Mouse (Mus musculus): ENCODE measurements around the gene Cd5. TPM values are rescaled to one million over a fixed set of nuclear protein-coding genes. Genes with fewer than 3 reads are reported as not detected.

Cd5 gene
- total RNA-seq, 2 experiments from 2014 or later, result 0.34 to 0.48 TPM

DNA sequence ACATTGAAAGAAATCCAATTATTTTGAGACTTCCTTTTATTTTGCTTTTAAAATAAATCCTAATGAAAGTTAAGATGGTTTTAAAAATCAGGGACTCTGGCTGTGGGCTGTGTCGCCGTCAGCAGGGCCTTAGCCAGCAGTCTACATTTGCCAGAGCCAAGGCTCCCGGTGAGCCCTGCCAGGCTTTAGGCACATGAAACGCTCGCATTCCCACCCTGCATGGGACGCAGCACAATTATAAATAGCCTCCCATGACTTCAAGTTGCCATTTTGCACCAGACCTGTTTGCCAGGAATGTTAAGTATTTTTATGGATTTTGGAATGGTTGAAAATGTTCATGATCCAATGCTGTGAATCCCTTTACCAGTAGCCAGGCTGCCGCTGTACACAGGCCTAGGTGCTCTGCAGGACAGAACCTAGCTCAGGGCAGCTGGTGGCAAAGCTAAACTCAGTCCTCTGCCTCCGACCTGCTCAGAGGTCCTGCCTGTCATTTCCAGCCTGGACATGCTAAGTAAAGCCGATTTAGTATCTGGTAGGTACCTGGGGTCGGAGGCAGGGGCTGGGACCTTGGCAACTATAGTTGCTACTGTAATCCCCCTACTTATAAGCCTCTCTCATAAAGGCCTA lies 5.2 kb downstream of the Cd5 start:
- intact Hi-C loops (cut with DNase I), result no loop called here
- no peak for DNase-seq (ENCODE audit: low spot score)

DNA sequence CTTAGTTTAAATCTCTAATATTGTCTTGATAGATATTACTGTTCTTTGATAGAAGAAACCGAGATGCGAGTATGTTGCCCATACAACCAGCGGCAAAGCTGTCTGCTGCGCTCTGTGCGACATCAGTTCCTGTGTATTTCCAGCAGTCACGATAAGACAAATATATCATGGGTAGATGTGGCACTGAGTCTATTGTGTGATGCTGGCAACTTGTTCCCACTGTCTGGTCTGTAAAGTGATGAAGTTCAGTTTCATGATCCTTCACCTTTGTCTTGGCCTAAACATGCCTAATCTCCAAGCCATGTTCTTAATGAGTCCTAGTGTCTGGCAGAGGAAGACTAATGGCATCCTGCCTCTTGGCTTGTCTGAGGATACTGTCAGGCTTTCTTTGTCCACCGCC lies 6.1 kb downstream of the Cd5 start:
- intact Hi-C loops (cut with DNase I), result no loop called here

DNA sequence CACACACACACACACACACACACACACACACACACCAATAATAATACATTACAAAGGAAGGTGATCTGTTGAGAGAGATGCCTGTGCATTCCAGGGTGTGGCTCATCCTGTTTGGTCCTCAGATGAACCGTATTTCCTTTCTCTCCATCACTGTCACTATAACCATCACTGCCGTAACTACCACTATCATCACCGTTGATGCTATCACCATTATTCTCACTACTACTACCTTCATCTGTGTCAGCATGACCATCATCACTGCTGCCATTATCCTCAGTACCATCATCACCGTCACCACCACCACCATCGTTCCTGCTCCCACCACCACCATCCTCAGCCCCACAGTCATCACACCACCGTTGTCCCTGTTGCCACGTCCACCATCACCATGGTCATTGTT lies 6.8 kb downstream of the Cd5 start:
- no peak for DNase-seq (ENCODE audit: low spot score)
- intact Hi-C loops (cut with DNase I), result no loop called here

More for the DNA sequence above, 6.1 kb downstream of the Cd5 start:
- no peak for DNase-seq (ENCODE audit: low spot score)

DNA sequence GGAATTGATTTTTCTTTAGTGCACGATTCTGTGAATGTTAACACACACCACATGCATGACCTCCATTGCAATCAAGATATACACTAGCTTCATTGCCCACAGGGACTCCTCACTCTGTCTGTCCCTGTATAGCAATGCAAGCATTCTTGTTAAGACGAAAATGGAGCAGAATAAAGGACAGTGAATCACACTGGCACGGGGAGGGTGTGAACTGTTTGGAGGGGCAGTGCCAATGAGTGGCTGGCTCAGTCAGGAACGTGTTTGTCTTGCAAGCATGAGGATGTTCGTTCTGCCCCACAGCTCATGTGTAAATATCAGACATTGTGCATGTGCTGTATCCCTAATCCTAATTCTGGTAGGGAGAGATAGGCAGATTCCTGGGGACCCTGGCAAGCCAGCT lies 8.3 kb downstream of the Cd5 start:
- no peak for DNase-seq (ENCODE audit: low spot score)
- intact Hi-C loops (cut with DNase I), result no loop called here

DNA sequence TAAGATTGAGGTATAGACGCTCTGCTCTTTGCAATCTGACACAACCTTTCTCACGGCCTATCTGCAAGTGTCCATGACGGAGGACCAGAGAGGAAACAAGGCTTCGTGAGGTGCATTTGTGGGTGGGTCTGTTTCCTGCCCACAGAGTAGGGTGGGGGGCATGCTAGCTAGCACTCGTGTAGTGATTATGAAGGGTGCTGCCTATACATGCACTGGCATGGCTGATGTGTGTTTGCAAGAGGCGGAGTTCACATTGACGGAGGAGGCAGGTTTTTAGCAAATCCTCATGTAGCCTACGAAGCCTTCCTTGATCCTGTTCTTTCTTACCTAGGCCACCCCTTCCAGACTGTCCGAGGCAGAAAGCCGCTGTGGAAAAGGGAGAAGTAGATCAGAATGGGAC lies 8.9 kb downstream of the Cd5 start:
- intact Hi-C loops (cut with DNase I), result no loop called here
- DNase-seq (ENCODE audit: low spot score), result no peak

DNA sequence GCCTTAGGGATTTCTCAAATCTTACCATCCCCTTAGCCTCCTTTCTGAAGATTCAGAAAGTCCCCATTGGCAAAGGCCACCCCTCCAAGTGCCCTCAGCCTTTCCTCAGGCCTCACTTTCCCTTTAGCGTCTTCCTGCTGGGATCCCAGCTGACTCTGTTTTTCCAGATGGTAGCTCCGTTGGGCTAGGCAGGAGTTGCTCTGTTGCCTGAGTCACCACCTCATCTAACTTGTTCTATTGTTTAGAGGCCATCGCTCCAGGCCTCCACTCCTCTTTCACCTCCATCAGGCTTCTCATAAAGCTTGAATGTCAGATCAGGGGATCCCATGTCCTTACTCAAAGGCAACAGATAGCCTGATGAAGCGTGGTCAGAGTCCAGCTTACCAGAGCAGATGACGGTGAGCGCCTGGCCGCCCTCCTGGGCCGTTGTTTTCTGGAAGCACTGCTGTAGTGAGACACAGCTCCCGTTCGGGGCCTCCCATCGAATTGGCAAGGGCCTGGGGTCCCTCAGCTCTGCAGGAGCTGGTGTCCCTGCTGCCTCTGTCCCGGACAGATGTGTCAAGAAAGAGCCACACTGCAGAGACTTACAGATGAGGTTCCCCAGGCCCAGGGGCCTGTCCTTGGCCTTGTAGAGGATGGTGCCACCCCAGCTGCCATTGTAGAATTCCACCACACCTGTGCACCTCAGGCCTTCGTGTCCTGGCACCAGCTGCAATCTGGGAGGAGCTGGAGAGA lies 14.0 kb downstream of the Cd5 start:
- DNase-seq (ENCODE audit: low spot score), result no peak
- intact Hi-C loops (cut with DNase I), result no loop called here

DNA sequence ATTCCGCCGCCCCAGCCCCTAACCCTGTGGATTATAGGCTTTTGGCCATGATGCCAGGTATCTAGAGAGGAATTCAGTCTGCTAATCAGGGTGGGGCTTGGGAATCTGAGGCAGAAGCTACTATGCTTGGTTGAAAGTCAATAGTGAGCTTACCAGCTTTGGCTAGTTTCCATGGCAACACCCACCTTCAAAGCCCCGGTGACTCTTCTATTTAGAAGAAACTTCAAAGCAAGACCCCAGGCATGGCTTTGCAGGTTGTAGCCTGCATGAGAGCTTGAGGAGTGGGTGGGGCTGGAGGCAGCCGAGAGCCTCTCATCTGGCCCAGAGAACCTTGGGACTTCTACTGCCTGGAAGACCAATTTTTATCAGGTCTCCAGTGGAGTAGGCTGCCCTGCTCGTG lies 15.2 kb downstream of the Cd5 start:
- intact Hi-C loops (cut with DNase I), result no loop called here
- DNase-seq (ENCODE audit: low spot score), result no peak

DNA sequence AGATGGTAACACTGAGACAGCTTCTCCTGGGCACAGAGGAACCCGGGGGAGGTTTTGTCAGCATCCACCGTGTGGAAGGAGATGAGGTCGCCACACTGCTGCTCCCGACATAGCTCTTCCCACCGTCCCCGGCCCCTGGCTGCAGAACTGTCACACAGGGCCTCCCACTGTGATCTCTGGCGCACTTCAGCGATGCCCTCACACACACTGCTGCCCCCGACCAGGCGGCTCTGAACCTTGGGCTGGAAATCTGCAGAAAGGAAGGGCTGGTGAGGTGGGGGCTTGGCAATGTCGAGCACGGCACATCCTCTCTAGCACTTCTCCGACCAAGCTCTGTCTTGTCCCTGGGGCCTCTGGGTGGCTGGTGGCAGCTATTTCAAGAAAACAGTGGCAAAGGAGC lies 15.7 kb downstream of the Cd5 start:
- intact Hi-C loops (cut with DNase I), result no loop called here
- no peak for DNase-seq (ENCODE audit: low spot score)

DNA sequence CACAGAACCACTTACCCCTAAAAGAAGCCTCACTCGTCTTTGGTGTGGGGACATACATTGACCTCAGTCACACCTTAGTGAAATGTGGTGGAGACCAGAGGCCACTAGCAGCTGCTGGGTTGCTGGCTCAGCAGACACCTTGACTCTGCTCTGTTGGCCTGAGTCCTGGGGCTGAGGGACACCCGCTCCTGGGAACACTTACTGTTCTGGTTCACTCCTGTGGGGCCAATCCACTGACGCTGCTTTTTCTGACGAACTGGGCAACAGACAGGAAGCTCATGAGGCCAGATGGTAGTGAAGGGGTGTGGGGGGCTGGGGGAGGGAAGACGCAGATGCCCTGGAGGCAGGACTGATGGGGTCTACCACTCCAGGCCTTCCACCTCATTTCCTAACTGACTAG lies 17.7 kb downstream of the Cd5 start:
- no peak for DNase-seq (ENCODE audit: low spot score)
- intact Hi-C loops (cut with DNase I), result no loop called here

DNA sequence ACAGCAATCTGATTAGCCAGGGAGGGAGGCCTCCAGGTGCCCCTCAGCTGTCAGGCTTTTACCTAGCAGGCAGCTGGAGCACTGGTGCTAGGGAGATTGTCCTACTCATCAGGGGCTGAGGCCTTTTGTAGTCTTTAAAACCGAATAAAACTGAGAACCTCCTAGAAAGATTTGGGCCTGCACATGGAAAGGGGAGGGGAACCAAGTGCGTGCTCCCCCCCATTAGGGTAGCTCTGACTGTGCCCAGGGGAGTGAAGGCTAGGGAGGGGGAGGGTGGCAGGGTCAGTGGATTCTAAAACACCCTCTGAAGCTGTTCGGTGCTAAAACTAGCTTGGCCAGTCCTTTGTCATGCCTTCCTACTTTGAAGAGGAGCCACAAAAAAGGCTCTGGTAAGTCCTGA lies 18.3 kb downstream of the Cd5 start:
- DNase-seq (ENCODE audit: low spot score), result no peak
- intact Hi-C loops (cut with DNase I), result no loop called here

DNA sequence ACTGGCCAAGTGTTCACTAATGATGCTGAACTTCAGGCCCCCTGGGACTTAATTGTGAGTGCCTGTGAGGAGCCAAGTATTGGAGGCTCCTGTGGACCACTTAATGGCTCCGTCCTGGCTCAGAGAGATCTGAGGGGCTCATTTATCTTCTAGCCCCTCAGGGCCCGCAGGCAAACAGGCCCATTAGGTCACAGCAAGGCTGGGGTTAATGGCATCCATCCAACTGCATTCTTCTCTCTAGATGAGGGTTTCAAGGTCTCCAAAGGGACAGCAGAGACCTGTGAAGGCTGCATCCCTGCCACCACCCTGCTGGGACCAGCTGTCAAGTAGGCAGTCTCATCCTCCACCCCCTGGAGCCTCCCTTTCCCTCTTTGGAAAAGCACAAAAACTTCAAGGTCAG lies 19.1 kb downstream of the Cd5 start:
- intact Hi-C loops (cut with DNase I), result no loop called here
- no peak for DNase-seq (ENCODE audit: low spot score)

DNA sequence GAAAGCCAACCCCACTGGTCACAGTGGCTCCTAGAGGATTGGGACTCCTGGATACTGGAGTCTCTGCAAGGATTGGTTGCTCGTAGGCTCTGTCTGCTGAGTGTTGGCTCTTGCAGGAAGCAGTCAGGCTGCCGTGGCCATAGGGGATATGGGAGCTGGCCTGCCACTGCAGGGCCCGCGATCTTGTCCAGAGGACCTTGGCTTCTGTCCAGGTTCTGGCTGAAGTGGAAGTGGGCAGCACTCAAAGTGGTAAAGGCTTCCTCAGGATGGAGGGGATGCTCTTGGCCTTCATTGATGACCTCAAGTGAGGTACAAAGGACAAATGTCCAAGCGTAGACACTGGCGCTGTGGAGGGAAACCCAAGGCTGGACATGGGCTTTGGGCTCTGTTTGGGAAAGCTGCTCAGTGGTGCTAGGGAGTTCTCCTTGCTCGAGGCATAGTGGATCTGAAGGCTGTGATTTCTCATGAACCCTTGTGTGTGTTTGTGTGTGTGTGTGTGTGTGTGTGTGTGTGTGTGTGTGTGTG lies 20.5 kb downstream of the Cd5 start:
- intact Hi-C loops (cut with DNase I), result no loop called here
- no peak for DNase-seq (ENCODE audit: low spot score)

DNA sequence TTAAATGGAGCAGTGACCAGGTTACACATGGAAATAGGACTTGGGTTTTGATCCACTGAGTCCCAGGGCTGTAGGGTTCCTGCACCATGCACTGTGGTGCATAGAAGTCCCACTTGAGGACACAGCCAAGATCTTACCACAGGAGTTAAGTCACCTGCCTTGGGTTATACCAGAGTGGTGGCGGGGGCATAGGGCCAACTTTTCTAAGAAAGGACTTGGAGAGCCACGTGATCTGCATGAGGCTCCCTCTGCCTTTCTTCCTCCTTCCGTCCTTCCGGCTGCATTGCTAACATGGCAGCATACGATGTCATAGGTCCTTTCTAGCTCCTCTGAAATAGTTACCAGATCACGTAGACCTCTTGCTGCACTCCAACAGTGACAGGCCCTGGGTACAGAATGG lies 23.3 kb downstream of the Cd5 start:
- intact Hi-C loops (cut with DNase I), result no loop called here

DNA sequence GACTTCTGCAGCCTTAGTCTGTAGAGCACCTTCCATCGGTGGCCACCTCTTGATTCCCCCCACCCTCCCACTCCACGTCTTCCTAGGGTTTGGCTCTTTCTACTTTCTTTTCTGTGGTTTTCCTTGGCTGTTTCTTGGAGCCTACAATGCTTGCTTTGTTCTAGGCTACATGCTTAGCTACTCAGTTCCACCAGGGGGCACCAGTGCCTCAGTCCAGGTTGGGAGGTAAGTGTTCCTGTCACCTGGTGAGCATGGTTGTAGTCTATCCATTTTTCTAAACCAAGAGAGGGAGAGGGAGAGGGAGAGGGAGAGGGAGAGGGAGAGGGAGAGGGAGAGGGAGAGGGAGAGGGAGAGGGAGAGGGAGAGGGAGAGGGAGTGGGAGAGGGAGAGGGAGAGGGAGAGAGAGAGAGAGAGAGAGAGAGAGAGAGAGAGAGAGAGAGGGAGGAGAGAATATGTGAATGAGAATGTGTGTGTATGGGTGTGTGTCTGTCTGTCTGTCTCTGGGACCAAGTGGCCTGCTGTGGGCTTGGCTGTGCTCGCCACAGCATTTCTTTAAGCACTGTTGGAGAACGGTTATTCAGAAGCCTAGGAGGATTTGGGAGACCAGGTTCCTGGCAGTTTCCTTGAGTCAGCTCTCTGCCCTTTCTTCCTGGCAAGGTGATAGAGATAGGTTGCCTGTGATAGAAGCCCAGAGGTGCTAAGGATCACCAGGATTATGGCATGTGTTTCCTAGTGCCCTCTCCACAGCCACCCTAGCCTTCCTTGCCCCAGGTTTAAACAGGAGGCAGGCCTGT lies 23.9 kb downstream of the Cd5 start:
- DNase-seq (ENCODE audit: low spot score), result no peak
- intact Hi-C loops (cut with DNase I), result loop anchor here (1.0 kb wide), 1 partner anchor 116 kb away; no protein-coding TSS in a partner anchor

More for the DNA sequence above, 23.3 kb downstream of the Cd5 start:
- DNase-seq (ENCODE audit: low spot score), result no peak

DNA sequence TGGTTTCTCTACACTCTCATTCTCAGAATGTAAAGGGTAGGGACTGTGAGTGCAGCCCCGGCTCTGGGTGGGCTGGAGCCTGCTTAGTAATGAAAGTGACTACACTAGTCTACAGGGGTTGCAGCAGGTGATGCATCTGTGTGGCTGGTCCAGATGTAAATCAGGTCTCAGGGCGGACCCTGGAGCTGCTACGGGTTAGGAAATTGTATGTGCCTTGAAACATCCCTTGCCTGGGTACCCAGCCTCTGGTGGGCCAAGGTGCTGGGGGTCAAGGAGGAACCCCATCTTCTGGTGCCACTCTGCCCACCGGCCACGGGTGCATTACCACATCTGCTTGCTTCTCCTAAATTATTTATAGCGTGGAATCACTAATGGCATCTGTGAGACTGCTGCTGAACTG lies 24.6 kb downstream of the Cd5 start:
- intact Hi-C loops (cut with DNase I), result loop anchor here (1.0 kb wide), 1 partner anchor 117 kb away; no protein-coding TSS in a partner anchor

DNA sequence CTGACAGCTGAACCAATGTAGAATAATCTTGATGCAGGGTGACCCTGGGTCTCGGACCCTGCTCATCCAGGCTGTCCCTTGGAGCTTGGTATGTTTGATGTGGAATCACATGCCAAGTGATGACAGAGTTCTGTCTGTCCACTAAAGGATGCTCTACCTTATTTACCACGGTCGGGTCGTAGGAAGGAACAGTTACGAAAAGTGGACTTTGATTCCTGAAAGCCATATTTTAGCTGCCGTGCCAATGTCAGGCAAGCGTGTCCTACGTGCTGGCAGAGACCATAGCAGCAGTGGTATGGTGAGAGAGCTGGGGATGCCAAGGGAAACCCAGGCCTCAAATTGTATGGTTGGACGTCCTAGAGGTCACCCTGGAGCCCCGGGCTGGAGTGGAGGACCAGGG lies 25.3 kb downstream of the Cd5 start:
- DNase-seq (ENCODE audit: low spot score), result no peak
- intact Hi-C loops (cut with DNase I), result no loop called here

More for the DNA sequence above, 24.6 kb downstream of the Cd5 start:
- DNase-seq (ENCODE audit: low spot score), result no peak

DNA sequence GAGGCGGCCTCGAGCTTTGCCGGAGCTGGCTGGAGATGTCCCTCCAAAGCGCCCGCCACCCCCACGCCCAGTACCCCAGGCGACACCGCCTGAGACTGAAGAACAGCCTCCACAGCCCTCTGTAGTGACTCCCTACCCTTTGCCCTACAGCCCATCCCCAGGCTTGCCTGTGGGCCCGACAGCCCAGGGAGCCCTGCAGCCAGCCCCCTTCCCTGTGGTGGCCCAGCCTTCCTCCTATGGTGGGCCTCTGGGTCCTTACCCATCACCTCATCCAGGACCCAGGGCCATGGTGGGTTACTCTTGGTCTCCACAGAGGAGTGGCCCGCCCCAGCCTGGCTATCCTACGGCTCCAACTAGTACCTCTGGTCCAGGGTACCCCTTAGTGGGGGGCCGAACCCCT lies 26.2 kb downstream of the Cd5 start:
- intact Hi-C loops (cut with DNase I), result no loop called here

DNA sequence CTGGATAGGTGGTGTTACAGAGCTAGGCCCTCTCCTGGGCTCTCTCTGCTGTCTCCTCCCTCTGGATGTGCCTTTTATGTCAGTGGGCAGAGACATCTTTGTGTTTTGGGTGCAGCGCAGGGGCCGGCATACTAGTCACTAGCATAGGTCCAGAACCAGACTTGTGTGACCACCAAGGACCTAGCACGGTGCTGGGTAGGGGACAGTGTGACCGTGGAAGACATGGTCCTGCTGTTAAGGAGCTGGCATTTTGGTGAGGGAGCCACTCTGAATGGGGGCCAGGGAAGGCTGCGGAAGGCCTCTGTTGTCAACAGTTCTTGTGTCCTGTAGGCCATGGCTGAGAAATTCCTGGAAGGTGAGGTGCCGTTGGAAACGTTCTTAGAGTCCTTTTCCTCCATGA lies 26.6 kb downstream of the Cd5 start:
- intact Hi-C loops (cut with DNase I), result no loop called here
- no peak for DNase-seq (ENCODE audit: low spot score)

More for the DNA sequence above, 26.2 kb downstream of the Cd5 start:
- DNase-seq (ENCODE audit: low spot score), result no peak

DNA sequence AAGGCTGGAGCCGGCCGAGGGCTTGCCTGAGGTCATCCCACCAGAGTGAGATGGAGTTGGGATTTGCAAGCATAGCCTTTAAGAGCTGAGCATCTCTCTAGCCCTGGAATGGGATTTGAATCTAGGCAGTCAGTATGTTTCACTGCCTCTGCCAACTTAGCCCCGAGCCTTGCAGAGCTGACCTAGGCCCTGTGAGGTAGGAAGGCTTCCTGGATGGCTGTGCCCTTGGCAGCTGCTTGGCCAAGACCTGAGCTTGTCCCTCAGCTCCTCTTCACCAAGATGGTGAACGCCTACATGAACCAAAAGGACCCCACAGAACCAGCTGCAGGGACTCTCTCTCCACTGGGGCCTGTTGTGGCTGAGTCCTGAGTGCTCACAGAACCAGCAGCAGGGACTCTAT lies 28.1 kb downstream of the Cd5 start:
- intact Hi-C loops (cut with DNase I), result loop anchor here (2.0 kb wide), 1 partner anchor 168 kb away; no protein-coding TSS in a partner anchor
- DNase-seq (ENCODE audit: low spot score), result no peak

DNA sequence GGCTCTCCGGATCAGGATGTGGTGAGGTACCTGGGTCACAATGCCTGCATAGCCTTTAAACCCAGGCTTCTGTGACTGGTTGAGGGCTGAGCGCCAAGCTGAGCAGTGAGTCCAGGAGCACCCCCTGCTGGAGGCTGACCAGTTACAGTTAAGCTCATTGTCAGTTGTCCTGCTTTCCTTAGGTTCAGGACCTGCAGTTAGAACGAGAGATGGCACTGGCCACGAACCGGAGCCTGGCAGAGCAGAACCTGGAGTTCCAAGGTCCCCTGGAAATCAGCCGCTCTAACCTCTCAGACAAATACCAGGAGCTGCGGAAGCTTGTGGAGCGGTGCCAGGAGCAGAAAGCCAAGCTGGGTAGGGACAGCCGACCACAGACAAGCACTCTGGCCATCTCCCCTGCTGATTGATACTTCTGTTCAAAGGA lies 28.7 kb downstream of the Cd5 start:
- no peak for DNase-seq (ENCODE audit: low spot score)
- intact Hi-C loops (cut with DNase I), result loop anchor here (2.0 kb wide), 1 partner anchor 169 kb away; no protein-coding TSS in a partner anchor
